Mouse (Mus musculus) induced T-regulatory cell, adult 2 months (primary cell): Measurements from ENCODE around the gene Wnt10a.
A peak's percentile ranks its signal among the peaks of the same experiment; 100 is the strongest.
"Not testable (repeated sequence)": the region's sequence is repeated elsewhere in the genome, so short reads cannot be mapped to it uniquely, and the experiment has no call there.

ENCODE experiments used
- DNase-seq: peaks from one replicate; pipeline ENCODE4 v3.0.0-alpha.2; 2012; ENCODE audit warnings: low read depth

Gene Wnt10a

DNA sequence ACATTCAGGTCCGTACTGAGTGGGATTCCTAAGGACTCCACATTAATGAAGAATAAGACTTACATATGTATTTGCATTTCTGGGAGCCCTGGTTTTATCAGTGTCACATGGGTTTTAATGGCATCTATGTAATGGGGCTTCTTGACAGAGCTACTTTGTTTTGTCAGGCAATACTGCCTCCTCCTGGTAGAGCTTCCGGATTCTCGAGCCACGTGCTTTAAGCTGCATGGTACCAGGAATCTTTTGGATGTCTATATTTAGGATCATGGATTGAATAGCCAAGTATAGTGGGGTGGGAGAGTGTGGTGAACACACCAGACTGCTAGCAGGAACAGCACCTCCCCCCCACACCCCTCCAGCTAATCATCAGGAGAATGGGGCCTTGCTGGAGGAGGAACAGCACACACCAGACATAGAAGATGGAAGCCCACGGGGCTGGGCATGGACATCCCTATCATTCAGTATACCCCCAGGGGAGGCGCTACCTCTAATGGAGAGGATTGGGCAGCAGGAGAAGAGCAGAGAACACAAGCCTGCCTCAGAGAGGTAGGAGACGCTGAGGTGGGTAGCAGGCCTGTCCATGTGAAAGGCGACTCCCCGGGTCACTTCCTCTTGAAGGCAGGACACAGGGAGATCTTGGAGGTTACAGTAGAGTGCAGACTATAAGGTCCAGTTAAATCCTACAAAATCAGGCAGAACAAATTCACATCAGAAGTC is 23.8 kb downstream of the Wnt10a start:
- peak; percentile 43 for DNase-seq

DNA sequence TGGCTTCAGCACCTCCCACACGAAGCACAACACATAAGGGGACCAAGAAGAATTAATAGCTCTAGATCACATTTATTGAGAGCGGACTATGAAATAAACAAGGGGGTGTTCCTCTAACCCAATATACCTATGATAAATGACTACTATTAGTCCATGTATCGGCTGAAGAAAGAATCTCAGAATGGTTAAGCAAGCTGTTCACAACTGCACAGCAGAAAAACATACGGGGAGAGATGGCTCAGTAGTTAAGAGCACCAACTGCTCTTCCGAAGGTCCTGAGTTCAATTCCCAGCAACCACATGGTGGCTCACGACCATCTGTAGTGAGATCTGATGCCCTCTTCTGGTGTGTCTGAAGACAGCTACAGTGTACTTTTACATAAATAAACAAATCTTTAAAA is 24.6 kb downstream of the Wnt10a start:
- not testable (repeated sequence) for DNase-seq

DNA sequence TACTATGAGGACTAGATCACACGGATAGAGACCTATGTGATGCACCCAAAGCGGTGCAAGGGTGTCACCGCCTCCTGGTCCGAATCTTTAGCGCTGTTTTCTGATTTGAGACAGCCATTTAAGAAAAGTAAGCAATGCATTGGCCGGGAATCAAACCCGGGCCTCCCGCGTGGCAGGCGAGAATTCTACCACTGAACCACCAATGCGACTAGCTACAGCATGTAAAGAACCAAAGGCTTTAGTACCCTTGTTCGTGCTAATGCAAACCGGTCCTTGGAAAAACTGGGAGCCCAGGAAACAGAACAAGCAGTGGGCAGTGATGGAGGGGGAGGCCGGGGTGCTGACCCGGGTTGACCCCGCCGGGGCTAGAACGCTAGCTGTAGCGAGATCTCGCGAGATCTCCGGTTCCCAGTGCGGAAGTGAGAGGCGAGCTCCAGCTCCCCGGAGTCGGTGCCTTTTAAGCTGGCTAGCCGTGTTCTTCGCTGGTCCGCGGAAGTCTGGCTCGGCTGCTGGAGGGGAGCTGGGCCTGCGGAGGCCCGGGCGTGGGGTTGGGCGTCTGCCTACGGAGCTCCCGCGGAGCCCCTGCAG is 25.4 kb downstream of the Wnt10a start:
- DNase-seq = peak; percentile 95

DNA sequence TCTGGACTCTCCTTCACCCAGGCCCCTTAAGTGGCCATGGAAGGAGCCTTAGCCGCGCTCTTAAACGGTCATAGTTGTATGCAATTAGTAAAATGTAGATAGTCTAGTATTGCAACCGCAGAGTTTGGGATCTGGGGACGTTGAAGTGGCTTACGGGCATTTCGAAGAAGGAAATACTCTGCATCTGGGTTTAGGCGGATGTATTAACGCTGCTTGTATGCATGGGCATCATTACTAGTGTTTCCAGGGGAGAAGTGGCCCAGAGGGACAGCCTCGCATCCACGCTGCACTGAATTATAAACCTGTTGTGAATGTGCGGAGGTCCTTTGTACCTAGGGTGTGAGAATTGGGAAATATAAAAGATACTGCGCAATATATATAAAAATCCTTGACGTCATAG is 25.9 kb downstream of the Wnt10a start:
- no peak for DNase-seq

DNA sequence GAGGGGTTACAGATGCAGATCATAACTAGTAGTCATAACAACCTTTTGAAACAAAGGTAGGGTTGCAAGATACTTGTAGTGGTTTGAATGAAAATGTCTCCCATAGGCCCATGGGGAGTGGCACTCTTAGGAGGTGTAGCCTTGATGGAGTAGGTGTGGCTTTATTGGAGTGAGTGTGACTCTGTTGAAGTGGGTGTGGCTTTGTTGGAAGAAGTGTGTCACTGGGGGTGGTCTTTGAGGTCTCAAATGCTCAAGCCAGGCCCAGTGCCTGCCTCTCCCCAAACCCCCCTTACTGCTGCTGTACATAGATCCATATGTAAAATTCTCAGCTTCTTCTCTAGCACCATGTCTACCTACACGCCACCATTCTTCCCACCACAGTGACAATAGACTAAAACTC is 27.2 kb downstream of the Wnt10a start:
- peak; percentile 5 for DNase-seq

DNA sequence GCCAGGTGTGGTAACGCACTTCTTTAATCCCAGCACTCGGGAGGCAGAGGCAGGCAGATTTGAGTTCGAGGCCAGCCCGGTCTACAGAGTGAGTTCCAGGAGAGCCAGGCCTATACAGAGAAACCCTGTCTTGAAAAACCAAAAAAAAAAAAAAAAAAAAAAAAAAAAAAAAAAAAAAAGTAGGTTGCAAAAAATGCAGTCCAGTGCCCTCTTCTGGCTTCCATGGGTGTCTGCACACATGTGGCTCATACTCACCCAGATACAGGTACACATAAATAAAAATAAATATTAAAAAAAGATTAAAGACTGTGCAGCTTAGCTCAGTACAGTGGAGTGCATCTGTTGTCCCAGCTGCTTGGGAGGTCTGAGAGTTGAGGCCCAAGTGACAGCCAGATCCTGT is 32.3 kb downstream of the Wnt10a start:
- DNase-seq = peak; percentile 18

DNA sequence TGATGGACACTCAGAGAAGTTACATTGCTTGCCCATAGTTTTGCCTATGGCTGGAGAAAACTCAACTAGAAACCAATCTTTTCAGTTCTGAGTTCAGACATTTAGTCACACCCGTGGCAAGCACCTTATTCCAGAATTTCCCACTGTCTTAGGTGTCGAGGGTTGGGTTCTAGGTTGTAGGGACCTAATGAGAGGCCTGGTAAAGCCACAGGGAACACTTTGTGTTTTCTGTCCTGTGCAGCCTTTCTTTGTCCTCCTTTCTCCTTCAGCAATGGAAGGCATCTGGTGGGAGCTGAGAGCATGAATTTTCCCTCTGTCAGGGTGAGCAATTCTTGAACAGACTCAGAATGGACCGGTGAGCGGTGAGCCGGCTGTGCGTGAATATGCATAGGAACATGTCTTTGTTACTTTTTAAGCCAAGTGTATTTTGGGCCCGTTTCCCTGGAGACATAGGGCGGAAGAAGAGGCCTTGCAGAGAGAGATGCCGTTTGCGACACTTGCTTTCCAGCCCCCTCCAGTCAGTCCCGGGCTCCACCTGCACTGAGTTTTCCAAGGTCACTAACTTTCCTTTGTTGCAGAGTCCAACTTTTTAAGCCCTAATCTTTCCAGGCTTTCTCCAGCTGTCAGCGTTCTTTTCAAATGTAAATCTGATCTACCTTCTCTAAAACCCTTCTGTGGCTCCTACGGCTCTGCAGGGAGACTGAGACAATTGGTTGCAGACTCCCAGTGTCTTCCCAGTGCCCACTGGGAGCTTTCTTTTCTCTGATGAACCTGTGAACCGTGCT is 33.4 kb downstream of the Wnt10a start:
- DNase-seq = no peak

DNA sequence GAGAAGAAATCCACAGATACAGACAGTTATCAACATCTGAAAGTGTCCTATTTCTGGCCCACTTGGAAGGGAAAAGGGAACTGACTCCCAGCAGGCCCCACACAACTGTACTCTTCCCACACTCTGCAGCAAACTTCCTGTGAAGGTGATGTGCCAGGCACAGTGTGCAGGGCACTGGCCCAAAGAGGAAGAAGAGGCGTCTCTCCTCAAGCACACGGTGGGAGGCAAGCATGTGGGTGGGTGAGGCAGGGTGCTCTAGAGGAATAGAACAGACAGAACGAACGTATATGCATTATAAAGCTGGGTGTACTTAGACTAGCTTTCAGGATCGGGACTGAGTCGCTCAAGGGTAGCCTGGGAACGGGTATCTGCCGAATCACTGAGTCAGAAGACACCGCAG is 38.7 kb downstream of the Wnt10a start:
- DNase-seq = no peak

DNA sequence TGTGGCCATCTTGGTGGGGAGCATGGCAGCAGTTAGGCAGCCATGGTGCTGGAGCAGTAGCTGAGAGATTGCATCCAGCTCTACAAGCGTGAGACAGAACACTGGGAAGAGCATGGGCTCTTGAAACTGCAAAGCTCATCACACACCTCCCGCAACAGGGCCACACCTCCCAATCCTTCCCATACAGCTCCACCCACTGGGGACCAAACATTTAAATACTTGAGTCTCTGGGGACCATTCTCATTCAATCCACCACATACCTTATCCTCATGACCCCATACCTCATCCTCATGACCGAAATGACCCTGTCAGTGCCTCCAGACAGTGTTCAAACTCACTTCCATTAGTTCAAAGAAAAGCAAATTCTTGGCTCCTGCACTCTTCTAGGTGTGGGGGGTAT is 41.9 kb downstream of the Wnt10a start:
- DNase-seq = no peak

DNA sequence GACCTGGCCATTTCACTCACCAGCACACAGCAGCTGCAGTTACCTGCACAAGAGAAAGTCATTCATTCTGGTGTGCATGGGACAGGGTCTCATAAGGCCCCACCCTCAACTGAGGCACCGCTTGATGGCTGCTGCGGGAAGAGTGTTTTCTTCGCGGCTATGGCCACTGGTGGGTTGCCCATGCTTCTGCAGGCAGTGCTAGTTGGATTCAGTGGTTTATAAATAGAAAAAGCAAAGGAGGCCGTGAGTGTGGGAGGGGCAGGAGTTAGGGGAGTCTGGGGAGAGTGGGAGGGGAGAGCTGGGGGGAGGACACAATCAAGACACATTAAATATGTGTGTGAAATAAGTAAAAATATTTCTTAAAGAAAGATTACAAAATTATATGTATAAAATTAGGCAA is 51.8 kb downstream of the Wnt10a start:
- DNase-seq = no peak

DNA sequence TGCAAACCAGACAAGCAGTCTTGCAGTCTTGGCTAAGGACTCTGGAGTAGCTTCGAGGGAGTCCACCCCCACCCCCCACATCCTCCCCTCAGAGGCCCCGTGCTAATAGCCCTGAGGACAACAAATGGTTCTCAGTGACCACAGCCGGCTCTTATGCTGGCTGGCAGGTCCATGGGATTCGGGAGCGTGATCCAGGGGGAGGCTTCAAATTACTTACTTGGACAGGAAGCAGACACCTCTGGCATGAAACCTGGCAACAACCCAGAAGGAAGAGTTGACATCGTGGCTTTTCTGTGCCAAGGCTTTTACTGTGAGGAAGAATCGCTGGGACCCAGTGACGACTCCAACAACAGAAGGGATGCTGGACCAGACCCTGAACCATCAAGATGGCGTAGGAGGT is 55.0 kb downstream of the Wnt10a start:
- DNase-seq = no peak

DNA sequence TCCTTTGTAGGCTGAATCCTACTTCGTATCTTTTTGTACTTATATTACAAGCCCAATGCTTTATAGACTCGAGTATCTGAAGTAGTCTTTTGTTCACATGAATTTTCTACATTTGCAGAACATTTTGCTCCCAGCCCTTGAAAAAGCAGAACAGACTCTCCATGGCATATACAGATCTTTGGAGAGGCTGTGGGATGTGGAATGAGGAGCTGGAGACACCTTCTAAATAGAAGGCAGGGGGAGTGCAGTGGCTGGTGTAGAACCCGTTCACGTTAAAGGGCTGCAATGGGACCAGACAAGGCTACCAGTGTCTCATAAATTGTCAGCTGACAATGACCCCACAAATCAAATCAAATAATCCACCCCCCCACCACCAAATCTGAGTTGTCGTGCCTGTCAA is 57.6 kb downstream of the Wnt10a start:
- no peak for DNase-seq

DNA sequence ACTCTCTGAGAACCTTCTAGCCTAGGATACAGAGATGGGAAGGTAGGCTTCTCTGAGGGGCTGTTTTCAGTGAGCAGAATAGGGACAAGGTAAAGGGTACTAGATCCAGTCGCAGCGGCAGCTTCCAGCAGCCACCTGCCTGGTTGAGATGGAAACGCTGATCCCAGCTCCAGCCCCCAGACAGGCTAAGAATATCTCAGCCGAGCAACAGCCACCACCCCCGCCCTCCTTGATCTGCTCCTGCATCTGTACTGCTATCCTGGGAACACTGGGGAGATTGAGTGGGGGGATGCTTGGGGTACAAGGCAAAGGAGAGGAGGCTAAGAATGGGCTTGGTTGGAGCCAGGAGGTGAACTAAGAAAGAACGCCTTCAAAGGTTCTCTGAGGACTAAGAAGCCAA is 58.9 kb downstream of the Wnt10a start:
- DNase-seq = no peak

DNA sequence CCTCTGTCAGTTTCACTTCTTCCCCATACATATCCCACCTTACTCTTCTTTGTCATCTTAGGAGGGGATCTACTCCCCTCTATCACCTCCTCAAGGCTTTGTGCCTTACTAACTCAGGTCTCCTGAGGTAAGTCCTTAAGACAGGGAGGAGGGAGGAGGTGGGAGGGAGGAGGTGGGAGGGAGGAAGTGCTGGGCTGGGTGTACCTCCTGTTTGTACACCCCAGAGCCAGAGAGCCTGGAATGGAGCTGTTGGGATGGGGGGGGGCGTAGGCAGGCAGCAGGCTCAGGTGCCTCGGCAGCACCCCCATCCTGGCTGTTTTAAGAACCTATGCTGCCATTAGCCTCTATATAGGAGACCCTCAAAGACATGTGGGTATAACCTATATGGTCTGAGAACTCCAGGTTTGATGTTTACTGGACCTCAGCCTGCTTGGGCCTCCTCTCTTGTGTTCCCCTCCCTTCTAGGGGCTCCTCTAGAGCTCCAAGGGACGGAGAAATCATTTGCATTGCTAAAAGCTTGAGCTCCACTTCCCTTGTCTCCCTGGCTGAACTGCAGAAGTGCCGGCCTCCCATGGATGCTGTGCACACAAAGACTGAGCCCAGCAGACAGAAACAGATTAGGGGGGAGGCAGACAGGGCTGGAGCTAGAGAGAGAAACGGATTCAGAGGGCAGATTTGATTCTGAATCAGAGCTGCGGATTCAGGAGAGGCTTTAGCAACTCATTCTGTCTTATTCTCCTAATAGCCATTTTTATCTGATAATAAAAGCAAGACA is 59.9 kb downstream of the Wnt10a start:
- no peak for DNase-seq
